Mouse (Mus musculus): ENCODE measurements at regions not wholly inside any gene's neighbourhood (a gene's known extent, or its start where the extent isn't known, plus 50 kb on each side); places are given as distances from the start of the nearest gene placed in this dataset.

DNA sequence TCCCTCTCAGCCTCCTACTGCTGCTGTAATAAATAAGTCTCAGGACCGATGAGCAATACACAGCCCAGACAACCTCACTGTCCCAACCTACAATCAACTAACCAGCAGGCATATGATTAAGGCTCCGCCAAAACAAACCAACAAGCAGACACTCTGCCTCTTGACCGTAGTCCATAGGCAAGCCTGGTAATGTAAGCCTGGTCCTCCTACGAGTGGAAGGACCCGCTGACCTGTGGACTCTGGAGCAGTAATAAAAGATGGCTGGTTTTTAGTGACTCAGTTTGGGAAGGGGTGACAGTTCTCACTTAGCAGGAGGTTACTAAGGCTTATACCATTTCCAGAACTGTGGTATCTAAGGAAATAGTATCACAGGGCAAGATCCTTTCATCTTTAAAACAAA lies 53.4 kb downstream of the Gm47996 start:
- ChIA-PET CTCF (no interaction called here), POLR2A (no interaction called here)

DNA sequence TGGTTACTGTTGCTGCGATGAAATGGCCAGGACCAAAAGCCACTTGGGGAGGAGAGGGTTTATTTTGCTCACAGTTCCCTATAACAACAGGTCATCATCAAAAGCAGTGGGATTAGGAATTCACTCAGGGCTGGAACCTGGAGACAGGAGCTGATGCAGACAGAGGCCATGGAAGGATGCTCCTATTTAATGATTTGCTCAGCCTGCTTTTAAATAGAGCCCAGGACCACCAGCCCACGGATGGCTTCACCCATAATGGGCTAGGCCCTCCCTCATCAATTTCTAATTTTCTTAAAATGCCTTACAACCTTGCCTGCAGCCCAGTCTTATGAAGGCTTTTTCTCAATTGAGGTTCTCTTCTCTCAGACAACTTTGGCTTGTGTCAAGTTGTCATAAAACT lies 53.9 kb downstream of the Gm47996 start:
- POLR2A ChIA-PET: no interaction called here
- CTCF ChIA-PET: no interaction called here

GRCm38 (mm10) chr1:151264789-151265188 lies 54.9 kb downstream of the Gm47996 start:
- POLR2A ChIA-PET: no interaction called here

DNA sequence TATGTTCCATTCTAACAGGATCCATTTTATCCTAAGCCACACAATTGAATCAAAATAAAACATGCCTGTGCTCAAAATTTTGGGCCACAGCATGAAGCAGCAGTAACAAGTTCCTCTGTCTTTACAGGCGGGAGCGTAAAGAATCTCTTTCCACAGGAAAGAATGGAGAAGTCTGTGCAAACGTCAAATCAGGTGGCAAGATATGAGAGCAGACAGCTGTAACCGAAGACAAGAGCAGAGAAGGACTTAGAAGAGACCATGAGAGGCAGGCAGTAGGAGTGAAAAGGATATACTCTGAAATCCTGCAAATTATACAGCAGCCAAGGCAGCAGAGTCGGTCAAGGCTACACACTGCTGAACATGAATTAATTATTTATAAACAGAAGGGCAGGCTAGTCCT lies 55.7 kb downstream of the Gm47996 start:
- ChIA-PET CTCF (no interaction called here), POLR2A (interaction anchor here in 1 of 4 experiments (1.3 kb wide), 1 partner anchor 88 kb away, joined by 3 read pairs; no protein-coding TSS in a partner anchor)

More at GRCm38 (mm10) chr1:151264789-151265188, 54.9 kb downstream of the Gm47996 start:
- CTCF ChIA-PET: no interaction called here

DNA sequence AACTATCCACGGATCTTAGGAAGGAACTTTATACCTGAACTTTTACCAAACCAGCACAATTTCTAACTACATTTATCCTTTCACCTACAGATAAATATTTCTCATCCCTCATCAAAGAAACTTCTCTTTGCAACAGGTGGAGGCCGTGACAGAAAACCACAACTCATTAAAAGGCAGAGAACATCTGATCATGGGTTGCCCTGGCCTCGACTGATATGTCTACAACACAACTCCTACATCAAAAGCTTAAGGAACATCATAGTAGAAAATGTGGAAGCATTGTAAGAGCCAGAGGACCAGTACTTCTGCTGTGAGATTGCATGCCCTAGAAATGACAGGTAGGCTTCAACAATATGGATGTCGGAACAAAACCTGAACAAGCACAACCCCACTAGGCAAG lies 56.8 kb downstream of the Gm47996 start:
- POLR2A ChIA-PET: interaction anchor here in 3 of 4 experiments (0.6 to 1.3 kb wide), 7 partner anchors 9 to 521 kb away, joined by 3 to 7 read pairs (median 3); partner anchors contain the start of gene Ivns1abp (in 1 of the 3)

GRCm38 (mm10) chr1:151270691-151271090 lies 60.8 kb downstream of the Gm47996 start:
- POLR2A ChIA-PET: interaction anchor here in 1 of 4 experiments (1.4 kb wide), 1 partner anchor 74 kb away, joined by 7 read pairs; the partner anchor contains the start of gene Ivns1abp
- CTCF ChIA-PET: no interaction called here

More for the DNA sequence above, 56.8 kb downstream of the Gm47996 start:
- CTCF ChIA-PET: interaction anchor here in 1 of 4 experiments (0.7 kb wide), 1 partner anchor 17 kb away, joined by 4 read pairs; no protein-coding TSS in a partner anchor

DNA sequence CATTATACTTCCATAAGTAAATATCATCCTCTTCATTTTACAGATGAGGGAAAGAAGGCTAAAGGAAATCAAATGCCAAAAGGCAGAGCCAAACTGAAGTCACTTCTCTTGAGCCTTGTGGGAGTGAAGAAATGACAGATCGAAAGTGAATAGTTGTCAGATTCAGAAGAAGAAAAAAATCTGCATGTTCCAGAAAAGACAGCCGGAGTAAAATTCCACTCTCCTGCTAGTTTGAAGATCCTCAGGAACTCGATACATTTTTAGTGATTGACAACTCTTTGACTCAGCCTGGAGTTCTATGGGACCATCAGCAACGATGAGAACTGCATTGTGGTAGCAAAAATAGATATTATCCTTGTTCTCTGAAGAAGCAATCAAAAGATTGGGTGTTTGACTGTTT lies 64.4 kb downstream of the Gm47996 start:
- POLR2A ChIA-PET: no interaction called here
- CTCF ChIA-PET: no interaction called here

- CTCF ChIA-PET: no interaction called here
- POLR2A ChIA-PET: interaction anchor here in 1 of 4 experiments (0.9 kb wide), 1 partner anchor 9 kb away, joined by 3 read pairs; no protein-coding TSS in a partner anchor
Measured at GRCm38 (mm10) chr1:151275581-151275980, 65.7 kb downstream of the Gm47996 start.

DNA sequence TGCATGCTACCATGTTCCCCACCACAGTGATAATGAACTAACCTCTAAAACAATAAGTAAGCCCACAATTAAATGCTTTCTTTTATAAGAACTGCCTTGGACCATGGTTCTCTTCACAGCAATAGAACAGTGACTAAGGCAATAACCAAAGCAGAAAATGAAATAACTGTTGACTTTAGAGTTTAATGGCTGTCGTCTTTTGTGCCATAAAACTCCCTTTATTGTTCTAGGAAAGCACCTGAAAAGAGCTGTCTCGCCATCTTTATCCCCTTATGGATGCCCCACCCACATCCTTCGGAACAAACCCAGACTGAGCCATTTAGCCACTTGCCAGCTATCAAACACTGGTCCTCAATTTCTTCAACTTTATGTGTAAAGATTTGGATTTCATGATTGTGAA lies 64.3 kb upstream of the Ivns1abp start:
- CTCF ChIA-PET: no interaction called here
- POLR2A ChIA-PET: no interaction called here

- ChIA-PET CTCF (interaction anchor here in 2 of 4 experiments (0.5 to 1.0 kb wide), 2 partner anchors 97 to 206 kb away, joined by 3 to 4 read pairs; no protein-coding TSS in a partner anchor), POLR2A (interaction anchor here in 1 of 4 experiments (0.6 kb wide), 1 partner anchor 38 kb away, joined by 3 read pairs; no protein-coding TSS in a partner anchor)
Measured at GRCm38 (mm10) chr1:151285045-151285444, 59.2 kb upstream of the Ivns1abp start.

DNA sequence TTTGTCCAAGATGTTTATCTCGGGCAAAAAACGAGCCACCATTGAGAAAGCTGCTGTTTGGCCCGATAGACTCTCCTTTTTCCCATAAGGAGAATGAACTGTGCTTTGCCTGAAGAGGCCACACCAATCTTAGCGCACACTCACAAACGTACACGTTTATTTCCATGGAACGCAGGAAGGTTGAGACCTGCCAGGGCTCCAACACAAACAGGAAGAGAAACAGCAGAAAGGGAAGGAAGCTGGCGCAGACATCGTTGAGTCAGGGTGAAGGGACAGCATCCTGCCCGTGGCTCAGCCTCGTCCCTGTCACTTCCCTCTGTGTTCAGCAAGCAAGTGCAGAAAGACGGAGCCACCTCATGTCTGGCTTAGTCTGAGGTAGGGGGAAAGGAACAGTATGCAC lies 56.8 kb upstream of the Ivns1abp start:
- ChIA-PET POLR2A (interaction anchor here (0.6 to 1.6 kb wide), 6 partner anchors 56 to 1729 kb away, joined by 3 to 9 read pairs (median 3); no protein-coding TSS in a partner anchor), CTCF (interaction anchor here in 1 of 4 experiments (0.6 kb wide), 1 partner anchor 239 kb away, joined by 3 read pairs; no protein-coding TSS in a partner anchor)

DNA sequence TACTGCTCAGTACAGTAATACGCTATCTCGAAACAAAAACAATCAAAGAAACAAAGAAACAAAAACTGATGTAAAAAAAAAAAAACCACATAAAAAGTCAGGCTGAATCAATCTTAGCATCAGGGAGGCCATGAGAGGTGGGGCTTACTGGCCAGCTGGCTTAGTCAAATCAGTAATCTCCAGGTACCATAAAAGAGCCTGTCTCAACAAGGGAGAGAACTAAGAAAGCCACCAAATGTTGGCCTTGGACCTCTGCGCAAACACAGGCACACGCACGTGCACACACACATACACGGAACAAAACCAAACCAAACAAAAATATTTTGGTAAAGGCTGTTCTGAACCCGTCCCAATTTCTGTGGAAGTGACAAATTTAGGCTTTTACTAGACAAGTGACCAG lies 55.2 kb upstream of the Ivns1abp start:
- ChIA-PET CTCF (no interaction called here), POLR2A (interaction anchor here in 2 of 4 experiments (1.0 to 1.2 kb wide), 2 partner anchors 35 to 55 kb away, joined by 3 read pairs; partner anchors contain the start of gene Ivns1abp (in 1 of the 2))

- POLR2A ChIA-PET: interaction anchor here in 2 of 4 experiments (1.0 to 1.2 kb wide), 4 partner anchors 20 to 62 kb away, joined by 3 read pairs; partner anchors contain the start of gene Ivns1abp (in 1 of the 2)
Measured at GRCm38 (mm10) chr1:151289493-151290258, 54.6 kb upstream of the Ivns1abp start.

GRCm38 (mm10) chr1:151293311-151294050 lies 50.8 kb upstream of the Ivns1abp start:
- ChIA-PET POLR2A (interaction anchor here (0.6 to 1.8 kb wide), 9 partner anchors 11 to 642 kb away, joined by 3 to 10 read pairs (median 4); partner anchors contain the start of gene Ivns1abp (in 3 of the 4)), CTCF (interaction anchor here in 1 of 4 experiments (0.6 kb wide), 1 partner anchor 262 kb away, joined by 3 read pairs; no protein-coding TSS in a partner anchor)

More at GRCm38 (mm10) chr1:151289493-151290258, 54.6 kb upstream of the Ivns1abp start:
- CTCF ChIA-PET: no interaction called here

All from embryonic stem cell, embryonic (primary cell).